Mouse (Mus musculus): ENCODE measurements around the gene Zfp978.
"Not testable (repeated sequence)": the region's sequence is repeated elsewhere in the genome, so short reads cannot be mapped to it uniquely, and the experiment has no call there.

The Zfp978 gene

GRCm38 (mm10) chr4:147361003-147361402 lies at the start of gene Zfp978:
Gene Zfp978, plus strand, starts transcription at chr4:147361303.
- not testable (repeated sequence) for DNase-seq (ENCODE audit: low spot score in 2 of 2)

DNA sequence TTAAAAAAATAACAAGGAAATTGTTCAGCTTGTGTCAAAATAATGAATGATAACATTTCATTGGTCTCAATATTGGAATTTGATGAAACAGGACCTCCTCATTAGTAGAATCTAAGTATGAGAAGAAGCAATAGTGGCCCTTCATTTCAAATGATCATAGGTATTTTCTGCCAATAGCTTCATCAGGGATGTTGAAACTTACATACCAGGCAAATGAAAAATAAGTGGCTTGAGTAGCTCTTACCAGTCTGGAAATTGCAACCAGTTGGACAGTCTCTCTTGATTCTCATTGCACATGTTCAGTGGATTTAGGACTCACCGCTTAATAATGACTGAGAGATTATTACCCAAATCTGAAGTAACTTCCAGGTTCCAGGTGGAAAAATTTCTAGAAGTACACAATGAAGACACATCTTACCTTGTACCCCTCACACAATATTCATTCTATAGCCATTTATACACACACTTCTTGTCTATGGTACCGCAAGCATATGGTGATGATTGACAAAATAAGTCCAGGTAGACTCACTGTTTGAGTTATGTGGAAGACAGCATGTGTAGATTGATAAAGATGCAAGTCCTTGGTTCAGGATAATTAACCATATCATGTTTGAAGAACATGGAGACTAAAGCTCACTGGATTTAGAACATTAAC lies 25.9 kb upstream of the Zfp978 start:
- DNase-seq (ENCODE audit: low spot score in 2 of 2) = not testable (repeated sequence)

DNA sequence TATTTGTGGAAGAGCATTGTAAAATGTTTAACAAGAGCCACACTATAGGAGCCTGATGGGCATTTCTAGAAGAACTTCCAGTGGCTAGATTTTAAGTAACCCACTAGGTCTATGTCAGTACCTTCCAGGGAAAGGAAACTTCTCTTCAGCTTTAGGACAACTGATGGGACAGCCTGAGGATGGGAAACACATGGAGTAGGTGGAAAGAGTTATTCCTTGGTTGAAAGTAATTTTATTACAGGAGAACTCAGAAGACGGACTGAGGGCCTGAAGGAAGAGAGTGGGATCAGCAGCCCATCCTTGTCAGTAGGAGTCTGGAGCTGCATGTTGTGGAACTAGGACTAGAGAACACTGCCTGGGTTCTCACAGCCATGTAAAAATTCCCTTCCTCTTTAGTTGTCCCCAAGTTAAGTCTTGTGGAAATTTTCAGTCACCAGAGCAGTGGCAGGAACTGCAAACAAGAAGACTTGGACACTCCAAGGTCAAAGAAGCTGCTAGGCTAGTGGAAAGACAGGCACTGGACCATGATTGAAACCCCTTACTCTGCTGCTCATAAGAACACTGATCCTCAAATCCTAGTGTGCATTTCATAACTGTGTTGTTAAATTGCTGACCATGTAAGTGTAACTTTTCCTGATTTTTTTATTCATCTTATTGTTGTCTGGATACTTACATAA lies 25.3 kb upstream of the Zfp978 start:
- DNase-seq (ENCODE audit: low spot score in 2 of 2) = peak in 1 of 2 experiments; percentile 64

DNA sequence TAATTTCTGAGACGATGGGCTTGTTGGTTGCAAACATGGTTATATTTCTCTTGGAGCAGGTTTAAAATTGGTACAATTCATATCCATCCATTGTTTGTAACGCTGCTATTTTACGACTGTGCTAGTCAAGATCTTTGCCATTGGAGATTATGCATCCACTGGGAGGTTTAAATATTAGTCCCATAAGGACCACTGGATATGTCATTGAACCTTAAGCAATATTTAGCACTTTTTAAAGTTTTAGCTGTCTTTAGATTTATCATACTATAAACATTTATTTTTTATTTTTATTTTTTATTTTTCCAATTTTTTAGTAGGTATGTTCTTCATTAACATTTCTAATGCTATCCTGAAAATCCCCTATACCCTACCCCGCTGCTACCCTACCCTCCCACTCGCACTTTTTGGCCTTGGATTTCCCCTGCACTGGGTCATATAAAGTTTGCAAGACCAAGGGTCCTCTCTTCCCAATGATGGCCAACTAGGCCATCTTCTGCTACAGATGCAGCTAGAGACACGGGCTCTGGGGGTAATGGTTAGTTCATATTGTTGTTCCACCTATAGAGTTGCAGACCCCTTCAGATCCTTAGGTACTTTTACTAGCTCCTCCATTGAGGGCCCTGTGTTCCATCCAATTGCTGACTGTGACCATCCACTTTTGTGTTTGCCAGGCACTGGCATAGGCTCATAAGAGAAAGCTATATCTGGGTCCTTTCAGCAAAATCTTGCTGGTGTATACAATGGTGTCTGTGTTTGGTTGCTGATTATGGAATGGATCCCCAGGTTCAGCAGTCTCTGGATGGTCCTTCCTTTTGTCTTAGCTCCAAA lies 24.5 kb upstream of the Zfp978 start:
- peak in 1 of 2 experiments; percentile 86 for DNase-seq (ENCODE audit: low spot score in 2 of 2)

- DNase-seq (ENCODE audit: low spot score in 2 of 2) = peak in 1 of 2 experiments; percentile 54
These were observed 23.6 kb upstream of the Zfp978 start for GRCm38 (mm10) chr4:147337520-147337919.

DNA sequence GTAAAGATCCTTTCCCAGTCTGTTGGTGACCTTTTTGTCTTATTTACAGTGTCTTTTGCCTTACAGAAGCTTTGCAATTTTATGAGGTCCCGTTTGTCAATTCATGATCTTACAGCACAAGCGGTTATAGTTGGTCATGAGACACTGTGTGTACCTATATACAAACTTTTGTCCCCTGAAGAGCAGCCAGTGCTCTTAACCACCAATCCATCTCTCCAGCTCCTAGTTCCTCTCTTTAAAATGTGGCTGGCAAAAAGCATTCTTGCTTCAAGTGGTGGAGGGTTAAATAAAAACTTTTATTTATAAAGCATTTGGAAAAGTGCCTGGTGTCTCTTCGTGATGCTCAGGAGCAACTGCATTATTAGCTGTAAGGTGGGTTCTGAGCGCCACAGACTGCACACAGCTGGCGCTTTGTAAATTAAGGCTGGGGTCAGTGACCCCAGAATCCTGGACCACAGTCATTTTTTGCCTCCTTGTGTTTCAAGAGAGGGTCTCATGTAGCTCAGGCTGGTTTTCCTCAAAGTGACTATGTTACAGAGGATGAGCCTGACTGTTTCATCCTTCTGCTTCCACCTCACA lies 23.0 kb upstream of the Zfp978 start:
- DNase-seq (ENCODE audit: low spot score in 2 of 2) = peak in 1 of 2 experiments; percentile 75

DNA sequence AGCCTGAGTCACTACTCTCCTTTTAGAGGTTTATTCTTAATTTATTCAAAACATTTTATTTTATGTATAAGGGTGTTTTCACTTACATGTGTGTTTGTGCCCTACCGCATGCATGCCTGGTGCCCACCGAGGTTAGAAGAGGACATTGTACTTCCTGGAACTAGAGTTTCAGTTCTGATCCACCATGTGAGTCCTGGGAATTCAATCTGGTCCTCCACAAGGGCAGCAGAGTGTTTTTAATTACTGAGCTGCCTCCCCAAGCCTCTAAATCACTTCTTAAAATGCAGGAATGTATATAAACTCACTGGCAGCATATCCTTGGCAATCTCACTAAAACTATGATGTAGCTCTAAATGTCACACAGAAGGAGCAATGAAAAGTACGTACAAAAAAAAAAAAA lies 22.4 kb upstream of the Zfp978 start:
- DNase-seq (ENCODE audit: low spot score in 2 of 2) = peak in 1 of 2 experiments; percentile 57

GRCm38 (mm10) chr4:147339601-147340219 lies 21.4 kb upstream of the Zfp978 start:
- DNase-seq (ENCODE audit: low spot score in 2 of 2) = peak in 1 of 2 experiments; percentile 87

GRCm38 (mm10) chr4:147340236-147340635 lies 20.9 kb upstream of the Zfp978 start:
- DNase-seq (ENCODE audit: low spot score in 2 of 2) = peak in 1 of 2 experiments; percentile 71

- peak in 1 of 2 experiments; percentile 60 for DNase-seq (ENCODE audit: low spot score in 2 of 2)
These were observed 20.2 kb upstream of the Zfp978 start for GRCm38 (mm10) chr4:147340876-147341275.

GRCm38 (mm10) chr4:147343042-147343908 lies 17.8 kb upstream of the Zfp978 start:
- peak in 1 of 2 experiments; percentile 85 for DNase-seq (ENCODE audit: low spot score in 2 of 2)

- DNase-seq (ENCODE audit: low spot score in 2 of 2) = peak; percentile 16 to 54
These were observed 16.0 kb upstream of the Zfp978 start for GRCm38 (mm10) chr4:147345061-147345554.

DNA sequence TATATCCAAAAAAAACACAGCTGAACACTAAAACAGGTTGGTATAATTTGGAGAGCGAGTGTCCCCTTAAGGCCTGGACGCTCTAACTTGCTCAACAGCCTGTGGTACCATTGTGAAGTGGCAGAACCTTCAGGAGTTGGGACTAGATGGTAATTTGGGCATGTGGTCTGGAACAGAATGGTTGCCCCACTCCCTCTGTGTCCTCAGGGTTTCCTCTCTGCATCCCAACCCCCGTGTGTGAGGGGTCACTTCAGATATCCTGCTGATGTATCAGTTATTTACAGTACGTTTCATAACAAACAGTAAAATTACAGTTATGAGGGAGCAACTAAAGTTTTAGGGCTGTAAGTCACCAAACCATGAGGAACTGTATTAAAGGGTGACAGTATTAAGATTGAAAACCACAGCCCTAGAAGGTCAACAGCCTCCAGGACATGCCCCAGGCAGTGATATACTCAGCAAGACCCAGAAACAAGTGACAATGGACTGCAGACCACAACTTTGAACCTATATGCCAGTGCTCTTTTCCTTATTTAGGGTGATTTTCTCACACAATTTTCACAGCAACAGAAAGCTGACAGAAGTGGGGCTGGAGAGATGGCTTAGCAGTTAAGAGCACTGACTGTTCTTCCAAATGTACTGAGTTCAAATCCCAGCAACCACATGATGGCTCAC lies 14.6 kb upstream of the Zfp978 start:
- DNase-seq (ENCODE audit: low spot score in 2 of 2) = peak in 1 of 2 experiments; percentile 57

GRCm38 (mm10) chr4:147347300-147347699 lies 13.8 kb upstream of the Zfp978 start:
- peak in 1 of 2 experiments; percentile 55 for DNase-seq (ENCODE audit: low spot score in 2 of 2)

DNA sequence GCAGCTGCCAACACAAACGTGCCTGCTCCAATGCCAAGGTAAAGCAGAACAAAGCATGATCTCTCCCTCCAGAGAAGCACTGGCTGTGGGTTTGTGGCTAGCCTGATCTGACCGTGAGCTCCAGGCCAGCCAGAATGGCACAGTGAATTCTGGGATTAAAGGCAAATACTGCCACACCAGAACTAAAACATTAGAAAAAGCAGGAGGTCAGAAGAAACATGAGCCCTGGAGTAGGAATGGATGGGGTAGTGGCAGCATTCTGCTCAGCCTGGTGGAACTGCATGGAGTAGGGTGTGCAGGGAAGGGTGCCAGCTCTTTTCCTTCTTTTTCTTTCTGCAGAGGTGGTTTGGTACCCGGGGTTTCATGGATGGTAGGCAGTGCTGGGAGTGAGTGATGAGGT lies 13.2 kb upstream of the Zfp978 start:
- peak; percentile 19 to 58 for DNase-seq (ENCODE audit: low spot score in 2 of 2)

GRCm38 (mm10) chr4:147348401-147348800 lies 12.7 kb upstream of the Zfp978 start:
- DNase-seq (ENCODE audit: low spot score in 2 of 2) = peak in 1 of 2 experiments; percentile 55

DNA sequence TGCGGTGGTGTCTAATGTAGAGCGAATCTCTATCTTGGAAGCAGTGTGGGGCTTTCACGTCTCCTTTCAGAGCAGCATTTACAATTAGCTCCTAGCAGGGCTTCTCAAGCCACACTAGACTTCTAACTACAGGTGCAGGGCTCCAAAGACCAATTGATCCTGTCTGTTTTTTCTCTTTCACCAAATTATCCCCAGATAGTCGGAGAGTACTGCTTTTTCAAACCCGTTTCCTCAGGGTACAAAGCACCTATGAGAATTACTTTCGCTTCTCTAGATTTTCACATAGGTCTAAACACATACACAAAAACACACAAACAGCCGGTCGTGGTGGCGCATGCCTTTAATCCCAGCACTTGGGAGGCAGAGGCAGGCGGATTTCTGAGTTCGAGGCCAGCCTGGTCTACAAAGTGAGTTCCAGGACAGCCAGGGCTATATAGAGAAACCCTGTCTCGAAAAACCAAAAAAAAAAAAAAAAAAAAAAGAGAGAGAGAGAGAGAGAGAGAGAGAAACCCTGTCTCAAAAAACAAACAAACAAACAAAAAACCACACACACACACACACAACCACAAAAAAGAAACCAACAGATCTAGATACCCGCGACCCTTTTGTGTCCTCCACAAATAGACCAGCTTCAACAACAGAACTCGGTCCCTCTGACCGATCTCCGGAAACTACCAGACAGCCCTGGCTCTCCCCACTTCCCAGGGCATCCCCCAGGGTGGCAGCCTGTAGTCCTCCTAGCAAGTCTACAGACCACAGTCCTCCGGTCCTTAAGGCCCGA lies 12.0 kb upstream of the Zfp978 start:
- DNase-seq (ENCODE audit: low spot score in 2 of 2) = peak; percentile 36 to 87

DNA sequence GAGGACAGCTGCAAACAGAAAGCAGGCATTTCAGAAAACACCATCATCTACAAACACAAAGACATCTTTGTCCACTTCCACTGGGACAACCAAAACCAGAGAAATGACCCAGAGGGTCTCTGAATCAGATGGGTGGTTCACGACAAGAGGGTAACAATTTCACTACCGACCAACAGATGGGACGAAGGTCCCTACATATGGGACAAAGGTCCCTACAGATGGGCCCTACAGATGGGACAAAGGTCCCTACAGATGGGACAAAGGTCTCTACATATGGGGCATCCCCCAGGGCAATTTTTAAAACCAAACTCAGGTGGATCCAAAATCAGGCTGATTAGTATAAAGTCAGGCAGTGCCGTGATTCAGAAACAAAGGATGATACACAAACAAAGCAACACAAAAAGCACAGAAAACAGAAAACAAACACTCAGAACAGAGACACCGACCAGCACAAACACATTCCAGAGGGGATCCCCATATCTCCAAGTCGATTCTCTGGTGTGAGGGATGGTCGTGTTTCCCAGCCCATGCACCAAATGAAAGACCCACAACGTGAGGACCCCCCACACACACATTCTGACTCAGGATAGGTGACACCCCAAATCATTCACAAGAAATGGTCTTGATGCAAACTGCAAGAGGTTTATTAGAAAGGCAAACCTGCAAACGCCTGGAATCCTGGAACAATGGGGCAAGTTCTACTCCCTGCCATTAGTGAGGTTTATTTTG lies 11.3 kb upstream of the Zfp978 start:
- peak; percentile 21 to 70 for DNase-seq (ENCODE audit: low spot score in 2 of 2)

All from urinary bladder, postnatal 4 days (tissue).